Comparison of ENCODE assay signal across 10 mouse cellular contexts in the genomic region with DNA sequence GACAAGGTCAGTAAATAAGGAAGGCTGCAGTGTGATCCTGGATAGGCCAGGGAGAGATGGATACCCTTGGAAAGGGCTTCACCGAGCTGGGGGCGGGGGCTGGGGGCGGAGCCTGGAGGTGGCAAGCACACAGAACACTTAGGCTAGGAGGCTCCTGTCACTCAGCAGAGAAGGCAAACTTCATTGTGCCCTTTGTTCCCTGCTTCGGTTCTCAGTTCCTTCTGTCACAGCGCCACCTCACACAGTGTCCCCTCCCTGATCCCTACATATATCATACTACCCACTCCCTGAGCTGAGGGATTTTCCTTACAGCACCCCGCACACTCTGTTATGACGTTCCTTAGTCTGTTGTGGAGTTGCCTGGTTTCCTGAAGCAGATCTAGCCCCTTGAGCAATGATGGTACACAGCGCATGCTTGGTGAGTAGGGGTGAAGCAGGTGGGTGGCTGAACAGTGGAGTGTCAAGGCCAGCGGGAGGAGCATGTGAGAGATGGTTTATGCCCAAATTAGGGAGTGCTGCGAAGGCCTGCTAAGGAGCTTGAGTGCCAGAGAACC. TPM values are rescaled to one million over a fixed set of nuclear protein-coding genes. Genes with fewer than 3 reads are reported as not detected.
DNase-seq lines count a peak whose midpoint lies in the region; ATAC-seq and TF ChIP-seq lines count a peak whose summit lies in the region.
"Had no signal": no experiment of that assay in that cellular context is flagged by ENCODE, and none has a peak within 500 bp of the region (broad histone marks: within the 10 kb centered on the region; RNA-seq: fewer than 3 reads in every experiment).

No protein-coding gene starts in this region.

- peak overlapping the region; percentile 25; the same call in 1 of the 2 replicates for H3K27ac ChIP-seq in liver, embryonic 12.5 days
- H3K27ac ChIP-seq in liver, embryonic 11.5 days (ENCODE audit: low read depth, low read length): no peak overlapping the region
- H3K27ac ChIP-seq in embryonic facial prominence, embryonic 11.5 days (replicated peaks; ENCODE audit: low read depth, low read length): no peak overlapping the region
- peak overlapping the region; percentile 99 for H3K27ac ChIP-seq in heart, postnatal 0 days (ENCODE audit: low read depth)
- 0 out of 2 replicates have a peak overlapping the region, but pooled peaks have one; percentile 25 for H3K27ac ChIP-seq in limb, embryonic 10.5 days
- peak overlapping the region; percentile 30; the same call in 1 of the 2 replicates for H3K27ac ChIP-seq in olfactory bulb, adult 2 months (ENCODE audit: insufficient read depth, low read depth, low read length)
- H3K27ac ChIP-seq in layer of hippocampus, adult 2 months: no peak overlapping the region

- H3K4me1 ChIP-seq in liver, embryonic 12.5 days: peaks cover 73% of the 10 kb centered on the region
- H3K4me1 ChIP-seq in liver, embryonic 11.5 days (replicated peaks; ENCODE audit: control insufficient read depth, insufficient read depth, low read length): peaks cover 44% of the 10 kb centered on the region
- H3K4me1 ChIP-seq in embryonic facial prominence, embryonic 11.5 days (ENCODE audit: control insufficient read depth, insufficient read depth, low read length): no peaks in the 10 kb centered on the region
- H3K4me1 ChIP-seq in heart, postnatal 0 days (ENCODE audit: control insufficient read depth, insufficient read depth): peaks cover 20% of the 10 kb centered on the region
- H3K4me1 ChIP-seq in limb, embryonic 10.5 days: peaks cover 29% of the 10 kb centered on the region
- H3K4me1 ChIP-seq in olfactory bulb, adult 2 months (ENCODE audit: control insufficient read depth, insufficient read depth, low read length): peaks cover 31% of the 10 kb centered on the region

- no peaks in the 10 kb centered on the region for H3K36me3 ChIP-seq in liver, embryonic 12.5 days
- no peaks in the 10 kb centered on the region for H3K36me3 ChIP-seq in liver, embryonic 11.5 days (ENCODE audit: control insufficient read depth, insufficient read depth, low read length)
- H3K36me3 ChIP-seq in embryonic facial prominence, embryonic 11.5 days (replicated peaks; ENCODE audit: control insufficient read depth, insufficient read depth, low read depth, low read length): no peaks in the 10 kb centered on the region
- no peaks in the 10 kb centered on the region for H3K36me3 ChIP-seq in heart, postnatal 0 days (replicated peaks; ENCODE audit: control insufficient read depth, insufficient read depth, low read length)
- no peaks in the 10 kb centered on the region for H3K36me3 ChIP-seq in limb, embryonic 10.5 days

- no peak for TF ChIP-seq POLR2A in olfactory bulb, adult 2 months (IDR thresholded peaks at IDR 0.05; ENCODE audit: insufficient read depth, low read depth, low read length)

- no peak overlapping the region for H3K4me3 ChIP-seq in liver, embryonic 12.5 days
- no peak overlapping the region for H3K4me3 ChIP-seq in liver, embryonic 11.5 days (ENCODE audit: low read depth, low read length)
- no peak overlapping the region for H3K4me3 ChIP-seq in embryonic facial prominence, embryonic 11.5 days (ENCODE audit: low read depth, low read length)
- H3K4me3 ChIP-seq in heart, postnatal 0 days (ENCODE audit: low read depth, low read length): no peak overlapping the region
- no peak overlapping the region for H3K4me3 ChIP-seq in limb, embryonic 10.5 days
- no peak overlapping the region for H3K4me3 ChIP-seq in olfactory bulb, adult 2 months (ENCODE audit: insufficient read depth, low read depth, low read length)
- H3K4me3 ChIP-seq in layer of hippocampus, adult 2 months: no peak overlapping the region

- TF ChIP-seq EP300 in heart, postnatal 0 days (IDR thresholded peaks at IDR 0.05; ENCODE audit: low read depth): peak; percentile 50; the same call in 1 of the 2 replicates

- no peak; the same call in 1 of the 2 replicates for TF ChIP-seq CTCF in heart, postnatal 0 days (IDR thresholded peaks at IDR 0.05; ENCODE audit: low read depth)
- no peak for TF ChIP-seq CTCF in olfactory bulb, adult 2 months (IDR thresholded peaks at IDR 0.05; ENCODE audit: insufficient read depth, low read depth, low read length)
- TF ChIP-seq CTCF in layer of hippocampus, adult 2 months (conservative IDR thresholded peaks at IDR 0.05): no peak

- no peak for ATAC-seq in liver, embryonic 12.5 days
- ATAC-seq in liver, embryonic 11.5 days (replicated peaks; ENCODE audit: low FRiP score): no peak; the same call in 1 of the 2 replicates
- peak; percentile 46; the same call in 1 of the 2 replicates for ATAC-seq in embryonic facial prominence, embryonic 11.5 days (replicated peaks; ENCODE audit: insufficient number of reproducible peaks, low FRiP score, low TSS enrichment, low read depth)
- peak; percentile 81 for ATAC-seq in heart, postnatal 0 days (ENCODE audit: insufficient read depth, low read depth)

- WGBS in liver, embryonic 12.5 days (ENCODE audit: insufficient replicate concordance): 60% methylated on average over 10 of the region's 10 CpGs
- 50% methylated on average over 10 of the region's 10 CpGs for whole genome bisulfite sequencing in liver, embryonic 11.5 days
- WGBS in embryonic facial prominence, embryonic 11.5 days: 27% methylated on average over 10 of the region's 10 CpGs
- 20% methylated on average over 10 of the region's 10 CpGs for WGBS in heart, postnatal 0 days
- 39% methylated on average over 10 of the region's 10 CpGs for WGBS in limb, embryonic 10.5 days
- WGBS in olfactory bulb, adult 2 months: 35% methylated on average over 10 of the region's 10 CpGs

- no peak for DNase-seq in liver, embryonic 11.5 days (ENCODE audit: low spot score)
- DNase-seq in embryonic facial prominence, embryonic 11.5 days (ENCODE audit: low spot score): peak; percentile 33
- DNase-seq in heart, postnatal 0 days (ENCODE audit: low spot score): peak; percentile 94
- peak; percentile 40 for DNase-seq in limb, embryonic 10.5 days (ENCODE audit: low spot score)
- no peak for DNase-seq in layer of hippocampus, adult 2 months (ENCODE audit: low spot score in 2 of 2)
- DNase-seq in layer of hippocampus, postnatal 10 days (ENCODE audit: low spot score in 2 of 2): no peak

- H3K9ac ChIP-seq in liver, embryonic 12.5 days: 0 out of 2 replicates have a peak overlapping the region, but pooled peaks have one; percentile 13
- H3K9ac ChIP-seq in liver, embryonic 11.5 days (ENCODE audit: low read depth, low read length): no peak overlapping the region
- no peak overlapping the region for H3K9ac ChIP-seq in embryonic facial prominence, embryonic 11.5 days (replicated peaks; ENCODE audit: low read length)
- 0 out of 2 replicates have a peak overlapping the region, but pooled peaks have one; percentile 46 for H3K9ac ChIP-seq in heart, postnatal 0 days (replicated peaks; ENCODE audit: low read depth, low read length)

- H3K4me2 ChIP-seq in liver, embryonic 12.5 days: no peak overlapping the region
- H3K4me2 ChIP-seq in liver, embryonic 11.5 days: no peak overlapping the region
- H3K4me2 ChIP-seq in embryonic facial prominence, embryonic 11.5 days (ENCODE audit: low read depth, low read length): no peak overlapping the region
- no peak overlapping the region for H3K4me2 ChIP-seq in heart, postnatal 0 days (ENCODE audit: low read depth, low read length)

- H3K9me3 ChIP-seq in liver, embryonic 12.5 days (replicated peaks): no peaks in the 10 kb centered on the region
- H3K9me3 ChIP-seq in liver, embryonic 11.5 days (ENCODE audit: control insufficient read depth, low read length): no peaks in the 10 kb centered on the region
- H3K9me3 ChIP-seq in embryonic facial prominence, embryonic 11.5 days (replicated peaks; ENCODE audit: control insufficient read depth, low read length): no peaks in the 10 kb centered on the region
- no peaks in the 10 kb centered on the region for H3K9me3 ChIP-seq in heart, postnatal 0 days (replicated peaks; ENCODE audit: control insufficient read depth, low read length)
- no peaks in the 10 kb centered on the region for H3K9me3 ChIP-seq in limb, embryonic 10.5 days (replicated peaks)

- no peaks in the 10 kb centered on the region for H3K27me3 ChIP-seq in liver, embryonic 12.5 days (replicated peaks)
- no peaks in the 10 kb centered on the region for H3K27me3 ChIP-seq in liver, embryonic 11.5 days (replicated peaks; ENCODE audit: control insufficient read depth, insufficient read depth, low read length)
- H3K27me3 ChIP-seq in embryonic facial prominence, embryonic 11.5 days (ENCODE audit: control insufficient read depth, insufficient read depth, low read length): no peaks in the 10 kb centered on the region
- H3K27me3 ChIP-seq in heart, postnatal 0 days (ENCODE audit: control insufficient read depth, insufficient read depth, low read length): no peaks in the 10 kb centered on the region
- peaks cover 3% of the 10 kb centered on the region; the same call in 1 of the 2 replicates for H3K27me3 ChIP-seq in limb, embryonic 10.5 days (ENCODE audit: low read depth, poor library complexity, severe bottlenecking)

RNA-seq across cellular contexts. Expression of a gene that starts 27.1 kb away (rescaled TPM):
- polyA plus RNA-seq in liver, embryonic 12.5 days (2016; fragmentation: Nextera tagmentation; extraction: Ambion mirVana): not detected in 2 replicates
- polyA plus RNA-seq in liver, embryonic 11.5 days (2014; fragmentation: Nextera tagmentation; extraction: Ambion mirVana): not detected in 2 replicates
- polyA plus RNA-seq in embryonic facial prominence, embryonic 11.5 days (2014; fragmentation: Nextera tagmentation; extraction: Ambion mirVana): not detected in 2 replicates
- total RNA-seq in heart, postnatal 0 days (2014; rRNA removed; ENCODE audit: low replicate concordance): not detected in 2 replicates
- polyA plus RNA-seq in heart, postnatal 0 days (2015; fragmentation: Nextera tagmentation; extraction: Ambion mirVana): 0.53 TPM in 1 of 2 replicates, not detected in the other
- not detected in 2 replicates for polyA plus RNA-seq in limb, embryonic 10.5 days (2016; fragmentation: Nextera tagmentation; extraction: Ambion mirVana)
- not detected in 2 replicates for polyA plus RNA-seq in olfactory bulb, adult 2 months (2012; ENCODE audit: insufficient read depth, insufficient read length, low replicate concordance, missing spikeins)
- total RNA-seq in layer of hippocampus, adult 2 months (2021): not detected
- not detected for total RNA-seq in layer of hippocampus, postnatal 10 days (2021)
- polyA plus RNA-seq: frontal cortex, adult 2 months; neural tube, embryonic 14.5 days had no signal

RNA-seq across cellular contexts. Expression of a gene that starts 45.5 kb away (rescaled TPM):
- polyA plus RNA-seq in liver, embryonic 12.5 days (2016; fragmentation: Nextera tagmentation; extraction: Ambion mirVana): 75.0 and 75.8 TPM in 2 replicates
- 102 and 116 TPM in 2 replicates for polyA plus RNA-seq in liver, embryonic 11.5 days (2014; fragmentation: Nextera tagmentation; extraction: Ambion mirVana)
- polyA plus RNA-seq in embryonic facial prominence, embryonic 11.5 days (2014; fragmentation: Nextera tagmentation; extraction: Ambion mirVana): 143 and 145 TPM in 2 replicates
- total RNA-seq in heart, postnatal 0 days (2014; rRNA removed; ENCODE audit: low replicate concordance): 61.2 and 79.7 TPM in 2 replicates
- 57.8 and 66.6 TPM in 2 replicates for polyA plus RNA-seq in heart, postnatal 0 days (2015; fragmentation: Nextera tagmentation; extraction: Ambion mirVana)
- 135 and 158 TPM in 2 replicates for polyA plus RNA-seq in limb, embryonic 10.5 days (2016; fragmentation: Nextera tagmentation; extraction: Ambion mirVana)
- polyA plus RNA-seq in olfactory bulb, adult 2 months (2012; ENCODE audit: insufficient read depth, insufficient read length, low replicate concordance, missing spikeins): not detected in 2 replicates
- 10 to 100 TPM; 33.5 to 38.4 TPM for total RNA-seq in layer of hippocampus, adult 2 months (2021)
- 10 to 100 TPM; 55.6 to 58.3 TPM for total RNA-seq in layer of hippocampus, postnatal 10 days (2021)

RNA-seq across cellular contexts. Expression of a gene that starts 50.8 kb away (rescaled TPM):
- 286 and 295 TPM in 2 replicates for polyA plus RNA-seq in liver, embryonic 12.5 days (2016; fragmentation: Nextera tagmentation; extraction: Ambion mirVana)
- 232 and 242 TPM in 2 replicates for polyA plus RNA-seq in liver, embryonic 11.5 days (2014; fragmentation: Nextera tagmentation; extraction: Ambion mirVana)
- 7.1 and 7.6 TPM in 2 replicates for polyA plus RNA-seq in embryonic facial prominence, embryonic 11.5 days (2014; fragmentation: Nextera tagmentation; extraction: Ambion mirVana)
- 106 and 123 TPM in 2 replicates for total RNA-seq in heart, postnatal 0 days (2014; rRNA removed; ENCODE audit: low replicate concordance)
- polyA plus RNA-seq in heart, postnatal 0 days (2015; fragmentation: Nextera tagmentation; extraction: Ambion mirVana): 51.0 and 74.0 TPM in 2 replicates
- polyA plus RNA-seq in limb, embryonic 10.5 days (2016; fragmentation: Nextera tagmentation; extraction: Ambion mirVana): 9.1 and 14.2 TPM in 2 replicates
- polyA plus RNA-seq in olfactory bulb, adult 2 months (2012; ENCODE audit: insufficient read depth, insufficient read length, low replicate concordance, missing spikeins): not detected in 2 replicates
- 1 to 10 TPM; 2.0 TPM for total RNA-seq in layer of hippocampus, adult 2 months (2021)
- 1 to 10 TPM; 3.5 to 4.5 TPM for total RNA-seq in layer of hippocampus, postnatal 10 days (2021)

Comparison
In these comparisons a context has a peak if more than half of its experiments do, and no peak if none do; other contexts are left out.
1. H3K27ac ChIP-seq: peak in liver, embryonic 12.5 days (single experiment), heart, postnatal 0 days (single experiment), limb, embryonic 10.5 days (single experiment) and olfactory bulb, adult 2 months (single experiment); none in liver, embryonic 11.5 days (single experiment), embryonic facial prominence, embryonic 11.5 days (single experiment) and layer of hippocampus, adult 2 months (single experiment).
2. H3K9ac ChIP-seq: peak in liver, embryonic 12.5 days (single experiment) and heart, postnatal 0 days (single experiment); none in liver, embryonic 11.5 days (single experiment) and embryonic facial prominence, embryonic 11.5 days (single experiment).
3. ATAC-seq: peak in embryonic facial prominence, embryonic 11.5 days (single experiment) and heart, postnatal 0 days (single experiment); none in liver, embryonic 12.5 days (single experiment) and liver, embryonic 11.5 days (single experiment).
4. DNase-seq: peak in embryonic facial prominence, embryonic 11.5 days (single experiment), heart, postnatal 0 days (single experiment) and limb, embryonic 10.5 days (single experiment); none in liver, embryonic 11.5 days (single experiment), layer of hippocampus, adult 2 months (0 of 2) and layer of hippocampus, postnatal 10 days (0 of 2).